Mouse (Mus musculus) MEL (cell line): Measurements from ENCODE around the gene Usp53.

ENCODE experiments used
- BHLHE40 ChIP-seq: IDR thresholded peaks from 2 replicates; pipeline ENCODE4 v1.6.1; 2012; ENCODE audit warnings: low read depth, mild to moderate bottlenecking, inconsistent platforms, low read length, improper control_type of control experiment, borderline replicate concordance
- CTCF ChIP-seq, 3 experiments: IDR thresholded peaks in 2 of 3; conservative IDR thresholded peaks in 1 of 3; 2 replicates each; pipeline ENCODE4 v1.5.1; 2011 to 2012; ENCODE audit warnings: low read length in 3 of 3, low read depth in 2 of 3, mild to moderate bottlenecking in 2 of 3, improper control_type of control experiment in 1 of 3, inconsistent platforms in 1 of 3, mixed read lengths in 1 of 3, moderate library complexity in 1 of 3; ENCODE audit not compliant: control insufficient read depth in 1 of 3, insufficient read depth in 1 of 3, poor library complexity in 1 of 3, severe bottlenecking in 1 of 3
- E2F4 ChIP-seq: IDR thresholded peaks from 2 replicates; pipeline ENCODE4 v1.6.1; 2011; ENCODE audit warnings: low read depth, low read length, improper control_type of control experiment, borderline replicate concordance
- EP300 ChIP-seq, 2 experiments: IDR thresholded peaks; 2 replicates each; pipeline ENCODE4 v1.6.1; 2011; ENCODE audit warnings: improper control_type of control experiment in 2 of 2, low read length in 2 of 2, low read depth in 1 of 2, mild to moderate bottlenecking in 1 of 2
- POLR2AphosphoS2 ChIP-seq: IDR thresholded peaks from 2 replicates; pipeline ENCODE4 v1.6.1; 2011; ENCODE audit warnings: low read length, improper control_type of control experiment

DNA sequence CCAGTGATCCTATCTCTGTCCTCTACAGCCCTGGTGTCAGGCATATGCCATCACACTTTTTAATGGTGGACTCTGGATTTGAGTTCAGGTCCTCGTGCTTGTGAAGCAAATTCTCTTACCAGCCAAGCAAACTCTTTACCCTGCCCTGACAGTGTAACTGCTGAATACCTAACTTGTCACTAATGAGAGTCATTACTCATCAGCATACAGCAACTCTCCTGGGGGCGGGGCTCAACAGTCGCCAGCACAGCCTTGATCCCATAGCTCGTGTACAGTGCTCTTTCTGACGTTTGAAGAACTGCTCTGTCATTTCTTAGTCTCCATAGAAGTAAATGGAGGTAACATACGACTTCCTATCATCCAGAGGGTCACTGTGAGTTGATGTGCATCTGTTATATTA, 86.1 kb downstream of the Usp53 start:
- TF ChIP-seq EP300 (IDR thresholded peaks at IDR 0.05; ENCODE audit: low read depth in 1 of 2, low read length in 2 of 2) (no peak), E2F4 (no peak), BHLHE40 (no peak), CTCF (IDR thresholded peaks at IDR 0.05 in 2 of 3, conservative IDR thresholded peaks at IDR 0.05 in 1 of 3; ENCODE audit: control insufficient read depth in 1 of 3, insufficient read depth in 1 of 3, low read depth in 2 of 3, low read length in 3 of 3, poor library complexity in 1 of 3, severe bottlenecking in 1 of 3) (no peak), POLR2AphosphoS2 (no peak)
